8 mouse cellular contexts compared by ENCODE assay signal in the genomic region with DNA sequence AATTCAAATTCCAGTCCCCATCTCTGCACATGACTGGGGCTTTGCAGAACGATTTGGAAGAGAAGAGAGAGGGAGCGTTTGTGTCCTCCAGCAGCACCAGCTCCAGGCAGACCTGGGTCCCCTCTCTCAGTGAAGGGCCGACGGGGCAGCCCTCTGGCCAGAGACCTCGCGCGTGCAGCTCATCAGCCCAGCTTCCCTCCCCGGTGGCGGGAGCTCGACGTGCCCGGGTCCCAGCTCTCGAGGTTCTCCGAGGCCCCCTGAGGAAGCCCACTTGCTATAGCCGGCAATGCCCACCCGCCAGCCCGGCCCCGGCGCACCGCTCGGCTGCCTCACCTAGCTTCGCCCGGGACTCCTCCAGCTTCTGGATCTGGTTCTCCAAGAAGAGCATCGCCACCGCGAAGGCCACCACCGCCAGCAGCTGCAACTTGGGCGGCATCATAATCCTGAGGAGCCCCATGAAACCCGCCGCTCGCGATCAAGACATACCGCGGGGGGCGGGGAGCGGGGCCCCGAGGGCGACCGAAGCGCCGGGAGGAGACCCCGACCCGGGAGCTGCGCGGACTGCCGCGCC. TPM values are rescaled to one million over a fixed set of nuclear protein-coding genes. Genes with fewer than 3 reads are reported as not detected.
DNase-seq lines count a peak whose midpoint lies in the region; ATAC-seq and TF ChIP-seq lines count a peak whose summit lies in the region.

No protein-coding gene starts in this region.

- DNase-seq in layer of hippocampus, adult 11-12 months (ENCODE audit: low spot score): peak; percentile 19
- no peak for DNase-seq in layer of hippocampus, adult 9-10 months (ENCODE audit: low spot score)
- peak; percentile 62 for DNase-seq in MEL (ENCODE audit: low read depth, low spot score)
- DNase-seq in hindbrain, embryonic 11.5 days (ENCODE audit: low spot score): no peak

- H3K9me3 ChIP-seq in MEL (replicated peaks; ENCODE audit: insufficient read depth, low read length): no peaks in the 10 kb centered on the region
- no peaks in the 10 kb centered on the region for H3K9me3 ChIP-seq in hindbrain, embryonic 11.5 days (ENCODE audit: control insufficient read depth, low read length)
- H3K9me3 ChIP-seq in limb, embryonic 12.5 days: no peaks in the 10 kb centered on the region
- H3K9me3 ChIP-seq in stomach, embryonic 16.5 days (replicated peaks; ENCODE audit: control insufficient read depth, low read length): no peaks in the 10 kb centered on the region

- H3K79me2 ChIP-seq in MEL (ENCODE audit: control insufficient read depth, insufficient read depth, low read length, poor library complexity): peaks cover 70% of the 10 kb centered on the region

- H3K27ac ChIP-seq in MEL (ENCODE audit: control insufficient read depth, low read depth, low read length): peak overlapping the region; percentile 27; the same call in 1 of the 2 replicates
- H3K27ac ChIP-seq in embryonic fibroblast, embryonic 13.5 days (ENCODE audit: insufficient read depth, low read length): no peak overlapping the region
- peak overlapping the region; percentile 82 for H3K27ac ChIP-seq in hindbrain, embryonic 11.5 days (ENCODE audit: low read depth, low read length)
- peak overlapping the region; percentile 86 for H3K27ac ChIP-seq in limb, embryonic 12.5 days
- H3K27ac ChIP-seq in stomach, embryonic 16.5 days (ENCODE audit: low read length): peak overlapping the region; percentile 86

- H3K27me3 ChIP-seq in MEL (ENCODE audit: control insufficient read depth in 1 of 2, insufficient read depth in 2 of 2, low read length in 2 of 2): no peaks in the 10 kb centered on the region
- H3K27me3 ChIP-seq in hindbrain, embryonic 11.5 days (ENCODE audit: control insufficient read depth, insufficient read depth, low read length): no peaks in the 10 kb centered on the region
- no peaks in the 10 kb centered on the region for H3K27me3 ChIP-seq in limb, embryonic 12.5 days
- H3K27me3 ChIP-seq in stomach, embryonic 16.5 days (ENCODE audit: control insufficient read depth, insufficient read depth, low read length): no peaks in the 10 kb centered on the region

- H3K4me1 ChIP-seq in MEL (ENCODE audit: control insufficient read depth in 1 of 2, insufficient read depth in 2 of 2, low read length in 2 of 2): peaks cover 0 to 8% of the 10 kb centered on the region in 2 experiments; a peak in 3 of 4 replicates
- H3K4me1 ChIP-seq in embryonic fibroblast, embryonic 13.5 days (ENCODE audit: control insufficient read depth, insufficient read depth, low read length): peaks cover 4% of the 10 kb centered on the region
- peaks cover 3% of the 10 kb centered on the region; the same call in 1 of the 2 replicates for H3K4me1 ChIP-seq in hindbrain, embryonic 11.5 days (replicated peaks; ENCODE audit: control insufficient read depth, insufficient read depth, low read length)
- H3K4me1 ChIP-seq in limb, embryonic 12.5 days (replicated peaks): peaks cover 21% of the 10 kb centered on the region
- peaks cover 13% of the 10 kb centered on the region for H3K4me1 ChIP-seq in stomach, embryonic 16.5 days (ENCODE audit: control insufficient read depth, insufficient read depth, low read length)

- 1% methylated on average over 45 of the region's 47 CpGs for WGBS in hindbrain, embryonic 11.5 days
- WGBS in limb, embryonic 12.5 days: 0% methylated on average over 47 of the region's 47 CpGs
- WGBS in stomach, embryonic 16.5 days: under 1% methylated on average over 45 of the region's 47 CpGs

- no peak for TF ChIP-seq POLR2A in MEL (IDR thresholded peaks at IDR 0.05; ENCODE audit: control insufficient read depth in 1 of 2, insufficient read depth in 1 of 2, low read depth in 1 of 2, low read length in 2 of 2, poor library complexity in 1 of 2)
- no peak for TF ChIP-seq POLR2A in embryonic fibroblast, embryonic 13.5 days (IDR thresholded peaks at IDR 0.05; ENCODE audit: low read depth, low read length)

- ATAC-seq in hindbrain, embryonic 11.5 days (ENCODE audit: low FRiP score): peak; percentile 46
- ATAC-seq in limb, embryonic 12.5 days (ENCODE audit: insufficient number of reproducible peaks, insufficient read depth, low FRiP score, low TSS enrichment, low read depth): peak; percentile 2; the same call in 1 of the 2 replicates
- peak; percentile 9 for ATAC-seq in megakaryocyte-erythroid progenitor cell, adult 5-6 weeks (replicated peaks; ENCODE audit: low FRiP score, low TSS enrichment, poor library complexity, severe bottlenecking)
- peak; percentile 8; the same call in 1 of the 2 replicates for ATAC-seq in stomach, embryonic 16.5 days (ENCODE audit: insufficient read depth, low FRiP score)

- TF ChIP-seq RAD21 in MEL (IDR thresholded peaks at IDR 0.05; ENCODE audit: low read depth, low read length): no peak

- peak overlapping the region; percentile 76 to 94 for H3K4me3 ChIP-seq in MEL (ENCODE audit: control insufficient read depth in 1 of 2, insufficient read depth in 1 of 2, low read depth in 2 of 2, low read length in 2 of 2)
- H3K4me3 ChIP-seq in embryonic fibroblast, embryonic 13.5 days (ENCODE audit: insufficient read depth, low read length): peak overlapping the region; percentile 100
- H3K4me3 ChIP-seq in hindbrain, embryonic 11.5 days (ENCODE audit: low read depth, low read length): peak overlapping the region; percentile 58
- peak overlapping the region; percentile 82 for H3K4me3 ChIP-seq in limb, embryonic 12.5 days (replicated peaks)
- peak overlapping the region; percentile 86 for H3K4me3 ChIP-seq in stomach, embryonic 16.5 days (replicated peaks; ENCODE audit: low read length)

- H3K4me2 ChIP-seq in hindbrain, embryonic 11.5 days (replicated peaks; ENCODE audit: low read depth, low read length): peak overlapping the region; percentile 54
- peak overlapping the region; percentile 91 for H3K4me2 ChIP-seq in limb, embryonic 12.5 days
- H3K4me2 ChIP-seq in stomach, embryonic 16.5 days (ENCODE audit: low read depth, low read length): peak overlapping the region; percentile 93

- no peak for TF ChIP-seq CTCF in MEL (IDR thresholded peaks at IDR 0.05 in 2 of 3, conservative IDR thresholded peaks at IDR 0.05 in 1 of 3; ENCODE audit: control insufficient read depth in 1 of 3, insufficient read depth in 1 of 3, low read depth in 2 of 3, low read length in 3 of 3, poor library complexity in 1 of 3, severe bottlenecking in 1 of 3)
- no peak for TF ChIP-seq CTCF in embryonic fibroblast, embryonic 13.5 days (IDR thresholded peaks at IDR 0.05; ENCODE audit: borderline replicate concordance, insufficient read depth, low read length)

- H3K9ac ChIP-seq in MEL (ENCODE audit: control insufficient read depth, low read depth, low read length, poor library complexity, severe bottlenecking): peak overlapping the region; percentile 78
- peak overlapping the region; percentile 81 for H3K9ac ChIP-seq in hindbrain, embryonic 11.5 days (ENCODE audit: low read depth, low read length)
- peak overlapping the region; percentile 84 for H3K9ac ChIP-seq in limb, embryonic 12.5 days (replicated peaks)
- H3K9ac ChIP-seq in stomach, embryonic 16.5 days (ENCODE audit: low read length): peak overlapping the region; percentile 95

- H3K36me3 ChIP-seq in MEL (ENCODE audit: control insufficient read depth in 1 of 2, insufficient read depth in 2 of 2, low read length in 2 of 2): peaks cover 1 to 26% of the 10 kb centered on the region in 2 experiments; a peak in 3 of 4 replicates
- H3K36me3 ChIP-seq in hindbrain, embryonic 11.5 days (ENCODE audit: control insufficient read depth, insufficient read depth, low read length): no peaks in the 10 kb centered on the region
- H3K36me3 ChIP-seq in limb, embryonic 12.5 days: peaks cover 18% of the 10 kb centered on the region
- no peaks in the 10 kb centered on the region for H3K36me3 ChIP-seq in stomach, embryonic 16.5 days (ENCODE audit: control insufficient read depth, insufficient read depth, low read length)

- no peak for TF ChIP-seq EP300 in MEL (IDR thresholded peaks at IDR 0.05; ENCODE audit: low read depth in 1 of 2, low read length in 2 of 2)

TF ChIP-seq in MEL, 35 proteins besides CTCF, POLR2A, EP300 and RAD21:
- peak; percentile 6; the same call in 1 of the 2 replicates for TF ChIP-seq MXI1 (IDR thresholded peaks at IDR 0.05; ENCODE audit: low read depth, low read length)
- TF ChIP-seq TBP (IDR thresholded peaks at IDR 0.05; ENCODE audit: low read depth, low read length): no peak
- 0 out of 2 replicates have a peak, but pooled peaks have one; percentile 6 for TF ChIP-seq ETS1 (IDR thresholded peaks at IDR 0.05; ENCODE audit: low read depth, low read length)

RNA-seq across cellular contexts. Expression of gene Hs2st1, which starts 0.5 kb away (rescaled TPM):
- 13.5 and 13.6 TPM in 2 replicates for total RNA-seq in MEL (2012; rRNA removed)
- polyA plus RNA-seq in MEL (2012; ENCODE audit: insufficient read depth in 1 of 2, insufficient read length in 2 of 2, low read depth in 1 of 2, low replicate concordance in 2 of 2, missing spikeins in 1 of 2): 10 to 100 TPM in 1 of 2 experiments, not detected in 1; 16.1 TPM
- 75.7 and 83.7 TPM in 2 replicates for polyA plus RNA-seq in embryonic fibroblast, embryonic 13.5 days (2011; ENCODE audit: insufficient read length, low read depth, missing spikeins)
- 16.3 and 17.1 TPM in 2 replicates for polyA plus RNA-seq in hindbrain, embryonic 11.5 days (2014; fragmentation: Nextera tagmentation; extraction: Ambion mirVana)
- polyA plus RNA-seq in limb, embryonic 12.5 days (2016; fragmentation: Nextera tagmentation; extraction: Ambion mirVana): 20.8 and 21.4 TPM in 2 replicates
- 11.6 and 14.2 TPM in 2 replicates for total RNA-seq in megakaryocyte-erythroid progenitor cell, adult 5-6 weeks (2014; fragmentation: Nextera tagmentation)
- total RNA-seq in megakaryocyte-erythroid progenitor cell, adult 5-6 weeks (2017): 9.9 and 11.4 TPM in 2 replicates
- 8.2 and 10.5 TPM in 2 replicates for polyA plus RNA-seq in stomach, embryonic 16.5 days (2015; fragmentation: Nextera tagmentation; extraction: Ambion mirVana)

RNA-seq across cellular contexts. Expression of gene Selenof, which starts 0.6 kb away (rescaled TPM):
- total RNA-seq in MEL (2012; rRNA removed): 307 and 316 TPM in 2 replicates
- 1,000 to 10,000 TPM in 1 of 2 experiments, 100 to 1,000 TPM in 1; 265 to 1,760 TPM for polyA plus RNA-seq in MEL (2012; ENCODE audit: insufficient read depth in 1 of 2, insufficient read length in 2 of 2, low read depth in 1 of 2, low replicate concordance in 2 of 2, missing spikeins in 1 of 2)
- polyA plus RNA-seq in embryonic fibroblast, embryonic 13.5 days (2011; ENCODE audit: insufficient read length, low read depth, missing spikeins): 653 and 674 TPM in 2 replicates
- 402 and 453 TPM in 2 replicates for polyA plus RNA-seq in hindbrain, embryonic 11.5 days (2014; fragmentation: Nextera tagmentation; extraction: Ambion mirVana)
- polyA plus RNA-seq in limb, embryonic 12.5 days (2016; fragmentation: Nextera tagmentation; extraction: Ambion mirVana): 491 and 495 TPM in 2 replicates
- 228 and 242 TPM in 2 replicates for total RNA-seq in megakaryocyte-erythroid progenitor cell, adult 5-6 weeks (2014; fragmentation: Nextera tagmentation)
- 570 and 661 TPM in 2 replicates for total RNA-seq in megakaryocyte-erythroid progenitor cell, adult 5-6 weeks (2017)
- 610 and 622 TPM in 2 replicates for polyA plus RNA-seq in stomach, embryonic 16.5 days (2015; fragmentation: Nextera tagmentation; extraction: Ambion mirVana)

Comparison
In these comparisons a context has a peak if more than half of its experiments do, and no peak if none do; other contexts are left out.
1. DNase-seq: peak in layer of hippocampus, adult 11-12 months (single experiment) and MEL (single experiment); none in layer of hippocampus, adult 9-10 months (single experiment) and hindbrain, embryonic 11.5 days (single experiment).
2. Peak in every context shown above with its lines, with median percentiles within 50 percentile points of each other: H3K4me3 ChIP-seq, H3K9ac ChIP-seq, ATAC-seq and H3K4me2 ChIP-seq.